Mouse (Mus musculus): Measurements from ENCODE around the gene Col16a1. TPM values are rescaled to one million over a fixed set of nuclear protein-coding genes. Genes with fewer than 3 reads are reported as not detected.

Gene Col16a1
- total RNA-seq, 1 experiment: 4.9 TPM

DNA sequence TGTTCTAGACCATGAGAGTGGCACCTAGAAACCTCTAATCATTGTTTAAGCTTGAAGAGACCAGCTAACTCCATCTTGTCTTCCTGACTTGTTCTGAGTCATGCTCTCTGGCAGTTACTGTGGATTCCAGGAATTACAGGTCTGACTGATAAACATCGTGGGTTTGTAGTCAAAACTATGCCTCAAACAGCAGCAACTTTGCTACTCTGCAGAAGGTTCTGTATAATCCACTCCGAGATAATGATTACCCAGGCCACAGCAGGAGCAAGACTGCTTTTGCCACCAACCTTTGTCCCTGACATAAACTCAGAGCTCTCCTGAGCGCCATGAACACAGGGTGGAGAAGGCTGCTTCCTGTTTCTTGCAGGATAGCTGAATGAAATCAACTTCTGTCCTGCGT lies 56.9 kb downstream of the Col16a1 start:
- no peak overlapping the region for H3K4me3 ChIP-seq (ENCODE audit: insufficient read depth in 1 of 2, low read depth in 1 of 2, low read length in 2 of 2, poor library complexity in 1 of 2, severe bottlenecking in 1 of 2)
- DNase-seq (ENCODE audit: low read depth, low spot score): no peak
- H3K36me3 ChIP-seq (ENCODE audit: control insufficient read depth, insufficient read depth, low read length, poor library complexity, severe bottlenecking): no peaks in the 10 kb centered on the region
- H3K9me3 ChIP-seq (ENCODE audit: control insufficient read depth, insufficient read depth, low read depth, low read length): no peaks in the 10 kb centered on the region
- peaks cover 3 to 13% of the 10 kb centered on the region in 2 experiments; a peak in 2 of 4 replicates for H3K4me1 ChIP-seq (ENCODE audit: control insufficient read depth in 2 of 2, insufficient read depth in 2 of 2, low read length in 2 of 2, poor library complexity in 1 of 2)
- in situ Hi-C loops (cut with MboI; ENCODE audit: low sequenced_read_pairs in 2 of 2, unreplicated experiment in 2 of 2): no loop called here
- H3K27ac ChIP-seq (ENCODE audit: insufficient read depth, low read depth, low read length, poor library complexity, severe bottlenecking): no peak overlapping the region
- TF ChIP-seq ZNF384 (IDR thresholded peaks at IDR 0.05; ENCODE audit: low read depth, low read length): no peak
- no peak for TF ChIP-seq MAFK (IDR thresholded peaks at IDR 0.05; ENCODE audit: insufficient read depth, low read depth, low read length)
- no peak for TF ChIP-seq CHD2 (IDR thresholded peaks at IDR 0.05; ENCODE audit: low read depth, low read length)
- TF ChIP-seq ZC3H11A (IDR thresholded peaks at IDR 0.05; ENCODE audit: borderline replicate concordance, low read depth, low read length): no peak
- no peak for TF ChIP-seq HCFC1 (IDR thresholded peaks at IDR 0.05; ENCODE audit: borderline replicate concordance, insufficient read depth, low read length)
- no peak overlapping the region for H3K9ac ChIP-seq (ENCODE audit: insufficient read depth, low read depth, low read length, poor library complexity, severe bottlenecking)

DNA sequence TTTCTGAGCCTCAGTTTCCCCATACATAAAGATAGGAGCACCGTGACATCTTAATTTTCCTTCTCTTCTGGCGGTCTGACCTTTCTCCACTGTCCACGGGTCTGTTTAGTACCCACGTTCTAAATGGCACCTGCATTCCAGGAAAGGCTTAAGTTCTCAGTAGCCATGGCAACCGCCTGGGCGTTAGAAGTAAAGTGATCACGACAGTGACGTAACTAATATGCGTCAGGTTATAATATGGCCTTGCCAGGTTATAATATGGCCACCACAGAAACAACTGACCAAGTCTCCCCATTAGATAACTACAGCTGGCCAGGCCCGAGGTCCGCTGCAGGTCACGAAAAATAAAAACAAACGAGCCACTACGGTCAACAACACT lies 59.4 kb downstream of the Col16a1 start:
- no peak for TF ChIP-seq MAFK (IDR thresholded peaks at IDR 0.05; ENCODE audit: insufficient read depth, low read depth, low read length)
- TF ChIP-seq ZNF384 (IDR thresholded peaks at IDR 0.05; ENCODE audit: low read depth, low read length): no peak
- TF ChIP-seq ZC3H11A (IDR thresholded peaks at IDR 0.05; ENCODE audit: borderline replicate concordance, low read depth, low read length): no peak
- peak; percentile 43; the same call in 1 of the 2 replicates for TF ChIP-seq HCFC1 (IDR thresholded peaks at IDR 0.05; ENCODE audit: borderline replicate concordance, insufficient read depth, low read length)
- Histone ChIP-seq H3K4me1 (ENCODE audit: control insufficient read depth in 2 of 2, insufficient read depth in 2 of 2, low read length in 2 of 2, poor library complexity in 1 of 2) (peaks cover 0 to 6% of the 10 kb centered on the region in 2 experiments; a peak in 2 of 4 replicates), H3K4me3 (ENCODE audit: insufficient read depth in 1 of 2, low read depth in 1 of 2, low read length in 2 of 2, poor library complexity in 1 of 2, severe bottlenecking in 1 of 2) (peak overlapping the region; percentile 77 to 86), H3K36me3 (ENCODE audit: control insufficient read depth, insufficient read depth, low read length, poor library complexity, severe bottlenecking) (no peaks in the 10 kb centered on the region), H3K9me3 (ENCODE audit: control insufficient read depth, insufficient read depth, low read depth, low read length) (no peaks in the 10 kb centered on the region), H3K27ac (ENCODE audit: insufficient read depth, low read depth, low read length, poor library complexity, severe bottlenecking) (peak overlapping the region; percentile 50; the same call in 1 of the 2 replicates), H3K9ac (ENCODE audit: insufficient read depth, low read depth, low read length, poor library complexity, severe bottlenecking) (no peak overlapping the region; the same call in 1 of the 2 replicates)
- no peak for DNase-seq (ENCODE audit: low read depth, low spot score)
- in situ Hi-C loops (cut with MboI; ENCODE audit: low sequenced_read_pairs in 2 of 2, unreplicated experiment in 2 of 2): no loop called here

DNA sequence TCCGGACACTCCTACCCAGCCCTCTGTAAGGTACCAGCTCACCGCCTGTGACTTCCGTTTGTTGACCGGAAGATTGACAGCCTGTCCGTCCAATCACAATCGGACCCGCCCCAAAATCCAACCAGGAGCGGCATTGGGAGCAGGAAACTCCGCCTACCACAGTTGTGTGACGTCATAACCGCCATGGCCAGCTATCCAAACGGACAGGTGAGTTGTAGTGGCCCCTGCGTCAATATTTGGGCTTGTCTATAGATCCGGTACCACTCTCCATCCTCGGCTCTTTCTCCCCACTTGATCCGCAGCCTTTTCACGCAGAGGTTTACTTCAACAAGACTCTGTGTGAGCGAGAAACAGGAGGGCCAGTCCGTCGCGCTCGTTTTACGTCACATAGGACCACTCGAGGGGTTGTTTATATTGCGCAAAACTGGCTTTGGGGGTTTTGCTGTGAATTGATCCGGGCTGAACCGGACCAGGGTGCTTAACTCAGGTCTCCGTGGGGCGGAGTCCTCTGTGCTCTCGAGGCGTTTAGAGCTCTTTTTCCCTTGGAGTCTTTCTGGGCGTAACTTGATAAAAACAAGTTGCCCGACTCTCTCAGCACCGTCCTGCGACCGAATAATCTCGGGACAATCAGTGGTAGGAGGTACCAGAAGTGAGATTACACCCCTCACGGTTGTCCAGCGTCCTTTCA lies 59.9 kb downstream of the Col16a1 start:
- peaks cover 0 to 5% of the 10 kb centered on the region in 2 experiments; a peak in 2 of 4 replicates for H3K4me1 ChIP-seq (ENCODE audit: control insufficient read depth in 2 of 2, insufficient read depth in 2 of 2, low read length in 2 of 2, poor library complexity in 1 of 2)
- peak overlapping the region; percentile 75 for H3K9ac ChIP-seq (ENCODE audit: insufficient read depth, low read depth, low read length, poor library complexity, severe bottlenecking)
- no peaks in the 10 kb centered on the region for H3K36me3 ChIP-seq (ENCODE audit: control insufficient read depth, insufficient read depth, low read length, poor library complexity, severe bottlenecking)
- in situ Hi-C loops (cut with MboI; ENCODE audit: low sequenced_read_pairs in 2 of 2, unreplicated experiment in 2 of 2): no loop called here
- H3K4me3 ChIP-seq (ENCODE audit: insufficient read depth in 1 of 2, low read depth in 1 of 2, low read length in 2 of 2, poor library complexity in 1 of 2, severe bottlenecking in 1 of 2): peak overlapping the region; percentile 77 to 86
- peak overlapping the region; percentile 87 for H3K27ac ChIP-seq (ENCODE audit: insufficient read depth, low read depth, low read length, poor library complexity, severe bottlenecking)
- TF ChIP-seq ZNF384 (IDR thresholded peaks at IDR 0.05; ENCODE audit: low read depth, low read length): no peak
- TF ChIP-seq HCFC1 (IDR thresholded peaks at IDR 0.05; ENCODE audit: borderline replicate concordance, insufficient read depth, low read length): peak; percentile 50; the same call in 1 of the 2 replicates
- peak; percentile 100 for DNase-seq (ENCODE audit: low read depth, low spot score)
- H3K9me3 ChIP-seq (ENCODE audit: control insufficient read depth, insufficient read depth, low read depth, low read length): no peaks in the 10 kb centered on the region

DNA sequence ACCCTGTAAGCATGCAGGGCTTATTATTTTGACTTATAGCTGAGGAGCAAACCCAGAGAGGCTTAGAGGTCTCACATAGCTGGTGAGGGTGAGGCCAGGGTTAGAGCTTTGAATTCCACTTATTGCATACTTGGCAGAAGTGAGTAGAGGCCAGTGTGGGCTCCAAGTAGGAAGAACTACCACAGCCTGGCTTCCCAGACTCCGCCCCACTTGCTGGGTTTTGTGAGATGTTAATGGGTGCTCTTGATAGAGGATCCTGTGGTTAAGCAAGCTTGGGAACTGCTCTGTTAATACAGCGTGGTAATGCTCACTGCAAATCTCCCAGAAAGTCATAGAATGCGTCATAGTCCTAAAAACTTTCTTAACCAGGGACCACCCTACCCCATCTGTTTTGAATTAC lies 61.3 kb downstream of the Col16a1 start:
- Histone ChIP-seq H3K4me3 (ENCODE audit: insufficient read depth in 1 of 2, low read depth in 1 of 2, low read length in 2 of 2, poor library complexity in 1 of 2, severe bottlenecking in 1 of 2) (no peak overlapping the region), H3K9me3 (ENCODE audit: control insufficient read depth, insufficient read depth, low read depth, low read length) (no peaks in the 10 kb centered on the region)
- in situ Hi-C loops (cut with MboI; ENCODE audit: low sequenced_read_pairs in 2 of 2, unreplicated experiment in 2 of 2): no loop called here

More for the DNA sequence above, 61.3 kb downstream of the Col16a1 start:
- Histone ChIP-seq H3K27ac (ENCODE audit: insufficient read depth, low read depth, low read length, poor library complexity, severe bottlenecking) (no peak overlapping the region), H3K9ac (ENCODE audit: insufficient read depth, low read depth, low read length, poor library complexity, severe bottlenecking) (no peak overlapping the region), H3K36me3 (ENCODE audit: control insufficient read depth, insufficient read depth, low read length, poor library complexity, severe bottlenecking) (no peaks in the 10 kb centered on the region), H3K4me1 (ENCODE audit: control insufficient read depth in 2 of 2, insufficient read depth in 2 of 2, low read length in 2 of 2, poor library complexity in 1 of 2) (peaks cover 0 to 3% of the 10 kb centered on the region in 2 experiments; a peak in 1 of 4 replicates)
- no peak for TF ChIP-seq CHD2 (IDR thresholded peaks at IDR 0.05; ENCODE audit: low read depth, low read length)
- no peak for TF ChIP-seq HCFC1 (IDR thresholded peaks at IDR 0.05; ENCODE audit: borderline replicate concordance, insufficient read depth, low read length)
- TF ChIP-seq ZNF384 (IDR thresholded peaks at IDR 0.05; ENCODE audit: low read depth, low read length): no peak
- TF ChIP-seq ZC3H11A (IDR thresholded peaks at IDR 0.05; ENCODE audit: borderline replicate concordance, low read depth, low read length): no peak
- no peak for TF ChIP-seq MAFK (IDR thresholded peaks at IDR 0.05; ENCODE audit: insufficient read depth, low read depth, low read length)
- DNase-seq (ENCODE audit: low read depth, low spot score): no peak

Data from ES-E14 (cell line).